Mouse (Mus musculus): Measurements from ENCODE around the gene Hsf5.
A peak's percentile ranks its signal among the peaks of the same experiment; 100 is the strongest.

DNA sequence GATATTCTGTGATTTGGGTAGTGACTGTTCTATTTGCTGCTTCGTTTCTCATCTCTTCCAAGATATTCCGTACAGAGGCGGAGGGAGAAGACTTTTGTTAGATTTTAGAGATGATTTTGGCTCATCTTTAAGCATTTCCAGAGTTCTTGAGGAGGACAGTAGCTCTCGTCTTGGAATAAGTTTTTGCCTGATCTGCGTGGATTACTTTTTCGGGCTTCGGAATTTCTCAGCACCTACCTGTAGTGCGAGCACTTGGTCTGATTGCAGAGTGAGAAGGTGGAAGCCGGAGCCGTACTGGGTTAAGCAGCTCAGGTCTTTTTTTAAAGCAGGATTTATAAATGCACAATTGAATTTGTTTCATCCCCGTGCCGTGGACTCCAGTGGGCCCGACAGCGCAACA, 45.9 kb downstream of the Hsf5 start:
- no peak for TF ChIP-seq CTCF (IDR thresholded peaks at IDR 0.05; ENCODE audit: borderline replicate concordance, insufficient read depth, low read length)
- 0 out of 2 replicates have a peak, but pooled peaks have one; percentile 4 for TF ChIP-seq POLR2A (IDR thresholded peaks at IDR 0.05; ENCODE audit: low read depth, low read length)

All from embryonic fibroblast, embryonic 13.5 days (primary cell).